Mouse (Mus musculus): ENCODE measurements around the gene Stard10. TPM values are rescaled to one million over a fixed set of nuclear protein-coding genes. Genes with fewer than 3 reads are reported as not detected.

Stard10 gene
- polyA plus RNA-seq, 1 experiment from 2014 or later = 12.8 TPM

DNA sequence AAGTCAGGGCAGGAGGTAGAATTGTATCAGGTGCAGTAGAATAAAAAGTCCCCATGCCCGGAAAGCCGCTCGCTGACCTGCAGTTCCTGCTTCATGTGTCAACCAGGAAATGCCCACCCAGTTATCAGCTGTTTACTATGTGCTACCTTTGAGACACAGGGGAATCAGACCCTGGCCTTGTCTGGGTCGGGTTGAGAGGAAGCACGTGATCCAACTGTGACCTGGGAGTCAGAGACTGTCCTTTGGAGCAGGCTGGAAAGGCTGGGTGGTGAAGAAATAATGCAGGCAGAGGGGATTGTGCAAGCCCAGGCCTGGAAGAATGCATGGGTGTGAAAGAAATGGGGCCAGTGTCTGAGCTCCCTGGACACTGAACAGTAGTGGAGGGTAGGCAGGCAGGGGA is 37.5 kb downstream of the Stard10 start:
- Histone ChIP-seq H3K27ac (replicated peaks) (no peak overlapping the region), H3K27me3 (replicated peaks) (no peaks in the 10 kb centered on the region; the same call in 1 of the 2 replicates), H3K4me3 (replicated peaks) (no peak overlapping the region), H3K36me3 (no peaks in the 10 kb centered on the region), H3K9me3 (replicated peaks) (no peaks in the 10 kb centered on the region), H3K4me1 (no peaks in the 10 kb centered on the region; the same call in 1 of the 2 replicates), H3K9ac (replicated peaks) (no peak overlapping the region), H3K4me2 (no peak overlapping the region)
- WGBS = 85% methylated on average over 5 of the region's 5 CpGs
- ATAC-seq (ENCODE audit: low FRiP score) = no peak

GRCm38 (mm10) chr7:101355551-101356100 is 38.7 kb downstream of the Stard10 start:
- H3K36me3 ChIP-seq = no peaks in the 10 kb centered on the region
- no peak overlapping the region for H3K27ac ChIP-seq (replicated peaks)
- ATAC-seq (ENCODE audit: low FRiP score) = no peak
- H3K4me3 ChIP-seq (replicated peaks) = no peak overlapping the region
- H3K27me3 ChIP-seq (replicated peaks) = no peaks in the 10 kb centered on the region
- H3K9ac ChIP-seq (replicated peaks) = no peak overlapping the region
- 91% methylated on average over 6 of the region's 6 CpGs for WGBS
- H3K9me3 ChIP-seq (replicated peaks) = no peaks in the 10 kb centered on the region
- no peak overlapping the region for H3K4me2 ChIP-seq
- no peaks in the 10 kb centered on the region; the same call in 1 of the 2 replicates for H3K4me1 ChIP-seq

DNA sequence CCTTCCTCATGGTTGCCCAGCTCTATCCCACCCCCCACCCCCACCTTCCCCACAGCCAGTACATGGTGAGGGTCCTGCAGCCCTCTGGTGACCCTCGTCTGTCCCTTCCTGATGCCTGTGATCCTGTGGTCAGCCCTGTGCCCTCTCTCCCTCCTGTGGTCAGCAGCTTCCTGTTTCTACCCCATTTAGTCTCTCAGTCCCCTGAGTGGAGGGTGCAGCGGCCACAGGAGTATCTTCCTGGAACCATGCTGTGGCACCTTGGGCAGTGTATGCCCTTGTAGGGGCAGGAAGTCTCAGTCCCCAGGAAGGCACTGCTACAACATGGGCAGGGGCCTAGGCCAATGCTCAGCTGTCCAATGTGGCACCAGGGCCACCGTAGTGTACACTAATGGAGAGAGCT is 40.0 kb downstream of the Stard10 start:
- H3K27ac ChIP-seq (replicated peaks) = no peak overlapping the region
- H3K27me3 ChIP-seq (replicated peaks) = no peaks in the 10 kb centered on the region
- no peak for ATAC-seq (ENCODE audit: low FRiP score)
- H3K4me2 ChIP-seq = no peak overlapping the region
- no peaks in the 10 kb centered on the region for H3K36me3 ChIP-seq
- no peaks in the 10 kb centered on the region; the same call in 1 of the 2 replicates for H3K4me1 ChIP-seq
- no peak overlapping the region for H3K9ac ChIP-seq (replicated peaks)
- H3K9me3 ChIP-seq (replicated peaks) = no peaks in the 10 kb centered on the region
- WGBS = 73% methylated on average over 3 of the region's 3 CpGs
- no peak overlapping the region for H3K4me3 ChIP-seq (replicated peaks)

DNA sequence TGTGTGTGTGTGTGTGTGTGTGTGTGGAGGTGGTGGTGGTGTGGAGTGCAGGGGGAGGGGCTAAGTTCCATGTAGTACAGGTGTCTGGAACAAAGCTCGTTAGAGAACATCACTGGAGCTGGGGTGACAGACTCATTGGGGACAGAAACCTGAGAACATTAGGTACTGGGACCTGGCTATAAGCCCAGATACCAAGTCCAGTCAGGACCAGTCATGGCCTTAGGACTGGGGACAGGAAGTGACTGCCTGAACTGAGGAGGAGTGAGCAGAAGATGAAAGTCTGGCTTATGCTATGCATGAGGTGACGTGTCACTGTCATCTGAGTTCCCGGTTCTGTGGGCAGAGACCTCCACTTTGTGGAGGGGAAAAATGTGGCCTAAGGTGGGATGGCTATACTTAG is 43.5 kb downstream of the Stard10 start:
- Histone ChIP-seq H3K36me3 (no peaks in the 10 kb centered on the region), H3K27me3 (replicated peaks) (no peaks in the 10 kb centered on the region), H3K9ac (replicated peaks) (no peak overlapping the region), H3K9me3 (replicated peaks) (no peaks in the 10 kb centered on the region), H3K4me3 (replicated peaks) (no peak overlapping the region), H3K27ac (replicated peaks) (no peak overlapping the region), H3K4me1 (no peaks in the 10 kb centered on the region; the same call in 1 of the 2 replicates), H3K4me2 (no peak overlapping the region)
- no peak for ATAC-seq (ENCODE audit: low FRiP score)
- 84% methylated on average over 3 of the region's 3 CpGs for WGBS

DNA sequence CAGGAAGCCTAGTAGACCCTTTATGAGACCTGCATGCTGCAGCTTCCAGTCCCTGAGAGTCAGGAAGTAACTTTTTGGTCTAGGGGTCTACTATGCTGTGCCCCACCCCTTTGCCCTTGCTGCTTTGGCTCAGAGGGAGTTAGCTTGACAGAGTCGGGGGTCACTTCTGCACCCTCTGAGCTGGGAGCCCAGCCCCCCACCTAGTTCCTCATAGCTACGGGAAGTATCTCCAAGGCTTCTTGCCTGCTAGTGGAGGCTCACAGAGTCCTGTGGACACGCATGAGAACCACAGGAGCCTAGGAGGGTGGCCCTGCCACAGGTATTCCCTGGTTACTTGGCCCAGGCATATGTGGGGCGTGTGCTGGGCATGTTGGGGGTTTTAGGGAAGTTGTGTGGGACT is 44.1 kb downstream of the Stard10 start:
- Histone ChIP-seq H3K27me3 (replicated peaks) (no peaks in the 10 kb centered on the region), H3K4me2 (no peak overlapping the region), H3K4me3 (replicated peaks) (no peak overlapping the region), H3K36me3 (no peaks in the 10 kb centered on the region), H3K9me3 (replicated peaks) (no peaks in the 10 kb centered on the region), H3K27ac (replicated peaks) (no peak overlapping the region), H3K4me1 (no peaks in the 10 kb centered on the region; the same call in 1 of the 2 replicates), H3K9ac (replicated peaks) (no peak overlapping the region)
- no peak for ATAC-seq (ENCODE audit: low FRiP score)
- WGBS = 82% methylated on average over 4 of the region's 4 CpGs

GRCm38 (mm10) chr7:101361767-101362166 is 44.9 kb downstream of the Stard10 start:
- WGBS = 71% methylated on average over 4 of the region's 4 CpGs

GRCm38 (mm10) chr7:101362791-101363191 is 45.9 kb downstream of the Stard10 start:
- H3K36me3 ChIP-seq = no peaks in the 10 kb centered on the region

More at GRCm38 (mm10) chr7:101361767-101362166, 44.9 kb downstream of the Stard10 start:
- Histone ChIP-seq H3K4me2 (no peak overlapping the region), H3K4me1 (no peaks in the 10 kb centered on the region; the same call in 1 of the 2 replicates), H3K36me3 (no peaks in the 10 kb centered on the region), H3K9me3 (replicated peaks) (no peaks in the 10 kb centered on the region), H3K27ac (replicated peaks) (no peak overlapping the region), H3K4me3 (replicated peaks) (no peak overlapping the region), H3K9ac (replicated peaks) (no peak overlapping the region), H3K27me3 (replicated peaks) (no peaks in the 10 kb centered on the region)
- ATAC-seq (ENCODE audit: low FRiP score) = no peak

DNA sequence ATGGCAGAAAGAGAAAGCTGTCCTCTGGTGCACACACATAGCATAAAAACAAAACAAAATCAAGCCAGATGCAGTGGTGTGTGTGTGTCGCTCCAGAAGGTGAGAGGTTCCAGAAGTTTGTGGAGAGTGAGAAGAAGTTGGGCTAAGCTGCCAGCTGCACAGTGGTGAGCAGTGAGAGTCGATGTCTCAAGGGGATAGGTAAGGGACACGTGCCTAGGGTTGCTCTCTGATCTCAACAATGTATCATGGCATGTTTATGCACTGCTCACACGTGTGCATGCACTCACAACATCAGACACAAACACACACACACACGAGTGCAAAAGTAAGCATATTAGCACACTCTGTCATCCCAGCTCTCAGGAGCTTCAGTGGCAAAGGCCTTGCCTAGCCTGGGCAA is 47.0 kb downstream of the Stard10 start:
- no peaks in the 10 kb centered on the region for H3K27me3 ChIP-seq (replicated peaks)
- H3K9ac ChIP-seq (replicated peaks) = no peak overlapping the region
- H3K9me3 ChIP-seq (replicated peaks) = no peaks in the 10 kb centered on the region
- H3K27ac ChIP-seq (replicated peaks) = no peak overlapping the region
- no peak for ATAC-seq (ENCODE audit: low FRiP score)
- H3K4me2 ChIP-seq = no peak overlapping the region
- 78% methylated on average over 5 of the region's 5 CpGs for WGBS
- H3K4me3 ChIP-seq (replicated peaks) = no peak overlapping the region
- H3K36me3 ChIP-seq = no peaks in the 10 kb centered on the region
- 0 out of 2 replicates have a peak, but pooled peaks cover 3% of the 10 kb centered on the region for H3K4me1 ChIP-seq

More at GRCm38 (mm10) chr7:101362791-101363191, 45.9 kb downstream of the Stard10 start:
- WGBS = 75% methylated on average over 5 of the region's 5 CpGs
- no peak overlapping the region for H3K4me3 ChIP-seq (replicated peaks)
- no peak overlapping the region for H3K9ac ChIP-seq (replicated peaks)
- ATAC-seq (ENCODE audit: low FRiP score) = no peak
- H3K27ac ChIP-seq (replicated peaks) = no peak overlapping the region
- H3K4me1 ChIP-seq = no peaks in the 10 kb centered on the region
- no peak overlapping the region for H3K4me2 ChIP-seq
- no peaks in the 10 kb centered on the region for H3K9me3 ChIP-seq (replicated peaks)
- no peaks in the 10 kb centered on the region for H3K27me3 ChIP-seq (replicated peaks)

DNA sequence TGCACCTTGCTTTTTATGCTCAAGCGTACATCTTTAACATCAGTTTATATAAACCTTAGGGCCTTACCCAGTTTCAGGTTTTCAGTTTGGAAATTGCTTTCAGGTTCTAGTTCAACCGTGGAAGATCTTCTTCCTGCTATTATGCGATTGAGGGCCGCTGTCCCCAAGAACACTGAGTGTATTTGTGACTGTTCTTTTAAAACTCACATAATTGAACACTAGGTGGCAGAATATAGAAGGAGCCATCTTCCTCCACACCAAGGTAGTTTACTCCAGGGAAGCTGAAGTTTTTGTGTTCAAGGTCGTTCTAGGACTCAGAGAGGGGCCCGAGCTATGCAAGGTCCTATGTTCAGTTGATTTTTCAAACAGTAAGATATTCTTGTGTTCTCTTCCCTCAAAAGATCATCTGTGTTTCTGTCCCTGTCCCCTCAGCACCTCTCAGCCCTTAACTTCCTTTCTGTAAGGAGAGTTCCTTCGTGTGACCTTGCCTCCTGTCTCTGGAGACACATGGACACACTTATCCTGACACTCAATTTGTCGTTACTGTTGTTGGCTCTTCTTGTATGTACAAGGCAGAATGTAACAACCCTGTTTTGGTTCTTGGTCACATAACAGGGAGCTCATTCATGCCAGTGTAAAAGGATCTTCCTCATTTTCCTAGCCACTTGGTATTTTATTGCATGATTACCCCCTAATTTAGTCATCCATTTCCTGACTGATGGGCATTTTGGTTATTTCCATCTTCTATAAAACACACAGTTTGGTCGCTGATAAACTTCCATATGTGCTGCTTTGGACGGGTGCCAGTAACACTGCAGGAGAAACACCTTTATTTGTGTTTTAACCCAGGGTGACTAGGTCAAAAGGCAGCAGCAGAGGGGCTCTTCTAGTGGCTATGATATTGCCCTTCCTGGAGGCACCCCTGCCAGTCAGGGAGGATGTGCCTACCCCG is 51.3 kb downstream of the Stard10 start:
- WGBS = 54% methylated on average over 11 of the region's 11 CpGs
- H3K4me3 ChIP-seq (replicated peaks) = no peak overlapping the region
- H3K36me3 ChIP-seq = no peaks in the 10 kb centered on the region
- no peak overlapping the region for H3K9ac ChIP-seq (replicated peaks)
- no peaks in the 10 kb centered on the region for H3K9me3 ChIP-seq (replicated peaks)
- no peak for ATAC-seq (ENCODE audit: low FRiP score)
- H3K4me1 ChIP-seq = 0 out of 2 replicates have a peak, but pooled peaks cover 3% of the 10 kb centered on the region
- H3K27ac ChIP-seq (replicated peaks) = no peak overlapping the region
- no peak overlapping the region for H3K4me2 ChIP-seq
- no peaks in the 10 kb centered on the region for H3K27me3 ChIP-seq (replicated peaks)

- Histone ChIP-seq H3K4me1 (peaks cover 6% of the 10 kb centered on the region; the same call in 1 of the 2 replicates), H3K36me3 (no peaks in the 10 kb centered on the region), H3K4me3 (replicated peaks) (no peak overlapping the region), H3K27ac (replicated peaks) (no peak overlapping the region), H3K4me2 (no peak overlapping the region), H3K9me3 (replicated peaks) (no peaks in the 10 kb centered on the region), H3K9ac (replicated peaks) (no peak overlapping the region), H3K27me3 (replicated peaks) (no peaks in the 10 kb centered on the region)
- 78% methylated on average over 7 of the region's 7 CpGs for WGBS
- no peak for ATAC-seq (ENCODE audit: low FRiP score)
These were observed 52.8 kb downstream of the Stard10 start for GRCm38 (mm10) chr7:101369666-101370065.

DNA sequence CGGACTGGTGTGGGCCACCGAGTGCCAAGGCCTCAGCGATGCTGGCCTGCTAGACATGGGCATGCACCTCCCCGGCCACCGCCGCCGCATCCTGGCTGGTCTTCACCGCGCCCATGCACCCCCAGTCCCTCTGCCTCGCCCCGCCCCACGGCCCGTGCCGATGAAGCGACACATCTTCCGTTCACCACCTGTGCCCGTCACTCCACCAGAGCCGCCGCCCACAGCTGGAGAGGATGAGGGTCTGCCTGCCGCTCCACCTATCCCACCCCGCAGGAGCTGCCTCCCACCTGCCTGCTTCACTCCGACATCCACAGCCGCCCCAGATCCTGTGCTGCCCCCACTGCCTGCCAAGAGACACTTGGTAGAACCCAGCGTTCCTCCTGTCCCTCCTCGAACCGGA is 56.2 kb downstream of the Stard10 start:
- H3K27ac ChIP-seq (replicated peaks) = no peak overlapping the region
- no peaks in the 10 kb centered on the region for H3K27me3 ChIP-seq (replicated peaks)
- H3K4me1 ChIP-seq = peaks cover 22% of the 10 kb centered on the region
- no peak overlapping the region for H3K9ac ChIP-seq (replicated peaks)
- H3K9me3 ChIP-seq (replicated peaks) = no peaks in the 10 kb centered on the region
- no peaks in the 10 kb centered on the region for H3K36me3 ChIP-seq
- no peak overlapping the region for H3K4me2 ChIP-seq
- no peak overlapping the region for H3K4me3 ChIP-seq (replicated peaks)
- 90% methylated on average over 25 of the region's 26 CpGs for WGBS
- no peak for ATAC-seq (ENCODE audit: low FRiP score)

- no peak overlapping the region for H3K9ac ChIP-seq (replicated peaks)
- H3K4me2 ChIP-seq = no peak overlapping the region
- ATAC-seq (ENCODE audit: low FRiP score) = peak; percentile 53; the same call in 1 of the 2 replicates
- no peaks in the 10 kb centered on the region for H3K36me3 ChIP-seq
- H3K4me3 ChIP-seq (replicated peaks) = no peak overlapping the region
- no peak overlapping the region for H3K27ac ChIP-seq (replicated peaks)
- H3K4me1 ChIP-seq = peaks cover 19% of the 10 kb centered on the region
- H3K9me3 ChIP-seq (replicated peaks) = no peaks in the 10 kb centered on the region
- H3K27me3 ChIP-seq (replicated peaks) = no peaks in the 10 kb centered on the region
These were observed 57.3 kb downstream of the Stard10 start for GRCm38 (mm10) chr7:101374155-101374554.

All from neural tube, embryonic 15.5 days (tissue).